Mouse (Mus musculus): ENCODE results near the gene Phpt1. TPM values are rescaled to one million over a fixed set of nuclear protein-coding genes. Genes with fewer than 3 reads are reported as not detected.

The Phpt1 gene
- polyA plus RNA-seq, 1 experiment from 2014 or later: 149 TPM

GRCm38 (mm10) chr2:25545996-25546810 is 28.8 kb downstream of the Phpt1 start:
- peaks cover 9% of the 10 kb centered on the region for H3K4me1 ChIP-seq (ENCODE audit: control insufficient read depth, insufficient read depth, low read length)
- H3K4me2 ChIP-seq (ENCODE audit: low read length): peak overlapping the region; percentile 86
- H3K36me3 ChIP-seq (ENCODE audit: control insufficient read depth, insufficient read depth, low read length): no peaks in the 10 kb centered on the region
- peak overlapping the region; percentile 66 for H3K4me3 ChIP-seq (ENCODE audit: low read depth, low read length)
- 8% methylated on average over 43 of the region's 43 CpGs for WGBS
- no peaks in the 10 kb centered on the region for H3K27me3 ChIP-seq (ENCODE audit: control insufficient read depth, insufficient read depth, low read depth, low read length)
- ATAC-seq: peak; percentile 73; the same call in 1 of the 2 replicates
- peak overlapping the region; percentile 75 for H3K9ac ChIP-seq (ENCODE audit: low read depth, low read length)
- H3K9me3 ChIP-seq (replicated peaks; ENCODE audit: control insufficient read depth, low read length, poor library complexity, severe bottlenecking): no peaks in the 10 kb centered on the region
- H3K27ac ChIP-seq (ENCODE audit: low read length): peak overlapping the region; percentile 50; the same call in 1 of the 2 replicates

DNA sequence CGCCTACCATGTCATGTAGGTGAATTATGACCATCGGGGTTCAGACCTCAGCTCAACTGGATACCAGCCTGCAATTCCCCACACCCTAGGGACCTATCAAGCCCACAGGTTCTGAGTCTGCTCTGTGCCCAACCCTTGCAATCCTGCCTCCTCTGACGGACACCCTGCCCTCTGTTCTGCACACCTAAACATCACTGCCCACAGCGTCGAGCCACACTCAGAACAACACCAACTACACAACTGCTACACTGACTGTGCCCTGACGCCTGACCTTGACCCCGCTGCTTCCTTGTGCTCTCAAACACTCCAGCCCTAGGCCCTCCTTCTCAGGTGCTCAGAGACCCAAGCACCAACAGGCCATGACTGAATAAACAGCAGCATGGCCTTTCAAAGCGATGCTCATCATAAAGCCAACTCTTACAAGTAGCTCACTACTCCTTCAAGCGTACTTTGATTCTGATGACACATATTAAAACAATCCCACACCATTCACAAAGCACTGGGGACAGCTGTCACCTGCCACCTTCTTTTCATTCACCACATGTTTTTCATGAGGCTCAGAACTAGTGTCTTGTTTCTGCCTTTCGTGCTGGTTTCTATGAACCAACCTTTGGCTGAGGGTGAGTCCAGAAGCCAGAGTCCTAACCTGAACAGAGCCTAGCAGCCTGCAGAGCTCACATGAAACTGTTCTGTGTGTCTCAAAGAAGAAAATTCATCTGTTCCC is 33.2 kb downstream of the Phpt1 start:
- Histone ChIP-seq H3K9me3 (replicated peaks; ENCODE audit: control insufficient read depth, low read length, poor library complexity, severe bottlenecking) (no peaks in the 10 kb centered on the region), H3K4me1 (ENCODE audit: control insufficient read depth, insufficient read depth, low read length) (peaks cover 6% of the 10 kb centered on the region), H3K4me3 (ENCODE audit: low read depth, low read length) (no peak overlapping the region), H3K4me2 (ENCODE audit: low read length) (no peak overlapping the region), H3K36me3 (ENCODE audit: control insufficient read depth, insufficient read depth, low read length) (no peaks in the 10 kb centered on the region), H3K9ac (ENCODE audit: low read depth, low read length) (no peak overlapping the region), H3K27me3 (ENCODE audit: control insufficient read depth, insufficient read depth, low read depth, low read length) (no peaks in the 10 kb centered on the region), H3K27ac (ENCODE audit: low read length) (no peak overlapping the region)
- ATAC-seq: no peak
- 93% methylated on average over 10 of the region's 10 CpGs for WGBS

GRCm38 (mm10) chr2:25540541-25540948 is 34.5 kb downstream of the Phpt1 start:
- Histone ChIP-seq H3K4me3 (ENCODE audit: low read depth, low read length) (no peak overlapping the region), H3K9ac (ENCODE audit: low read depth, low read length) (no peak overlapping the region), H3K4me1 (ENCODE audit: control insufficient read depth, insufficient read depth, low read length) (no peaks in the 10 kb centered on the region), H3K9me3 (replicated peaks; ENCODE audit: control insufficient read depth, low read length, poor library complexity, severe bottlenecking) (no peaks in the 10 kb centered on the region), H3K27ac (ENCODE audit: low read length) (no peak overlapping the region), H3K4me2 (ENCODE audit: low read length) (no peak overlapping the region), H3K27me3 (ENCODE audit: control insufficient read depth, insufficient read depth, low read depth, low read length) (no peaks in the 10 kb centered on the region), H3K36me3 (ENCODE audit: control insufficient read depth, insufficient read depth, low read length) (no peaks in the 10 kb centered on the region)
- no peak for ATAC-seq
- 93% methylated on average over 4 of the region's 4 CpGs for WGBS

DNA sequence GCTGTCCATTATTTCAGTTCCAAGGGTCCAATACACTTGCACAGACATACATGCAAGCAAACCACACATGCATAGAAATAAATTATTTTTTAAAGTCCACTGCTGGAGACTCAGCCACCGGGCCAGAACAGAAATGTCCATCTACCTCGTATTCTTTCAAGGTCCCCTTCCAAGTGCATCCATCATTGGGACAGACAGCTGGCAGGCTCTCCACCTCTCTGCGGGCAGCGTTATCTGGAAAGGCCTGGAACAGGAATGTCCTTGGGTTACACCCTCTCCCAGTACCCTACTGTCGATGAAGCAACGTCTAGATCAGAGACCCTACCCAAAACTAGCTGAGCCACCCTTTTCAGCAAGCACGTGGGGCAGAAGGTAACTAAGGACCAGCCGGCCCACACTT is 38.5 kb downstream of the Phpt1 start:
- no peaks in the 10 kb centered on the region for H3K4me1 ChIP-seq (ENCODE audit: control insufficient read depth, insufficient read depth, low read length)
- H3K9ac ChIP-seq (ENCODE audit: low read depth, low read length): no peak overlapping the region
- H3K4me3 ChIP-seq (ENCODE audit: low read depth, low read length): no peak overlapping the region
- ATAC-seq: no peak
- 95% methylated on average over 8 of the region's 8 CpGs for WGBS
- H3K27me3 ChIP-seq (ENCODE audit: control insufficient read depth, insufficient read depth, low read depth, low read length): no peaks in the 10 kb centered on the region
- no peaks in the 10 kb centered on the region for H3K9me3 ChIP-seq (replicated peaks; ENCODE audit: control insufficient read depth, low read length, poor library complexity, severe bottlenecking)
- H3K27ac ChIP-seq (ENCODE audit: low read length): no peak overlapping the region
- H3K36me3 ChIP-seq (ENCODE audit: control insufficient read depth, insufficient read depth, low read length): no peaks in the 10 kb centered on the region
- H3K4me2 ChIP-seq (ENCODE audit: low read length): no peak overlapping the region

DNA sequence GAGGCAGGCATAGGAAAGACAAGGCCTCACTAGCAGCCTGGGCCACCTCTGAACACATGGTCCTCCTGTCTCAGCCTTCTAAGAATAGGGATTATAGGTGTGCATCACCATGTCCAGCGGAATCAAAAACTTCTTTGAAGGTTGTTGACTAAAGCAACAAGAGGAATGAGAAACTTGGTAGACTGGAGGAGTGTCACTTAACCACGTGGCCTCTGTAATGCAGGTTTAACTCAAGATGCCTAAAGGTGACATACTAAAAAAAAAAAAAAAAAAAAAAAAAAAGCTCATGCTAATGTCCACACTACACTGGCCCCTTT is 40.2 kb downstream of the Phpt1 start:
- 100% methylated on average over 2 of the region's 2 CpGs for WGBS
- ATAC-seq: no peak

GRCm38 (mm10) chr2:25534178-25534865 is 40.7 kb downstream of the Phpt1 start:
- no peak overlapping the region for H3K9ac ChIP-seq (ENCODE audit: low read depth, low read length)
- no peak for ATAC-seq
- H3K9me3 ChIP-seq (replicated peaks; ENCODE audit: control insufficient read depth, low read length, poor library complexity, severe bottlenecking): no peaks in the 10 kb centered on the region
- no peak overlapping the region for H3K27ac ChIP-seq (ENCODE audit: low read length)
- no peak overlapping the region for H3K4me2 ChIP-seq (ENCODE audit: low read length)
- no peaks in the 10 kb centered on the region for H3K4me1 ChIP-seq (ENCODE audit: control insufficient read depth, insufficient read depth, low read length)
- 0 out of 2 replicates have a peak, but pooled peaks cover under 1% of the 10 kb centered on the region for H3K36me3 ChIP-seq (ENCODE audit: control insufficient read depth, insufficient read depth, low read length)
- WGBS: 91% methylated on average over 3 of the region's 3 CpGs
- no peaks in the 10 kb centered on the region for H3K27me3 ChIP-seq (ENCODE audit: control insufficient read depth, insufficient read depth, low read depth, low read length)
- no peak overlapping the region for H3K4me3 ChIP-seq (ENCODE audit: low read depth, low read length)

More for the DNA sequence above, 40.2 kb downstream of the Phpt1 start:
- Histone ChIP-seq H3K4me1 (ENCODE audit: control insufficient read depth, insufficient read depth, low read length) (no peaks in the 10 kb centered on the region), H3K4me2 (ENCODE audit: low read length) (no peak overlapping the region), H3K9ac (ENCODE audit: low read depth, low read length) (no peak overlapping the region), H3K27ac (ENCODE audit: low read length) (no peak overlapping the region), H3K4me3 (ENCODE audit: low read depth, low read length) (no peak overlapping the region), H3K27me3 (ENCODE audit: control insufficient read depth, insufficient read depth, low read depth, low read length) (no peaks in the 10 kb centered on the region), H3K9me3 (replicated peaks; ENCODE audit: control insufficient read depth, low read length, poor library complexity, severe bottlenecking) (no peaks in the 10 kb centered on the region), H3K36me3 (ENCODE audit: control insufficient read depth, insufficient read depth, low read length) (no peaks in the 10 kb centered on the region)

GRCm38 (mm10) chr2:25533707-25534106 is 41.3 kb downstream of the Phpt1 start:
- 100% methylated on average over 2 of the region's 2 CpGs for WGBS
- Histone ChIP-seq H3K9me3 (replicated peaks; ENCODE audit: control insufficient read depth, low read length, poor library complexity, severe bottlenecking) (no peaks in the 10 kb centered on the region), H3K4me3 (ENCODE audit: low read depth, low read length) (no peak overlapping the region), H3K36me3 (ENCODE audit: control insufficient read depth, insufficient read depth, low read length) (0 out of 2 replicates have a peak, but pooled peaks cover 5% of the 10 kb centered on the region), H3K9ac (ENCODE audit: low read depth, low read length) (no peak overlapping the region), H3K27ac (ENCODE audit: low read length) (no peak overlapping the region), H3K4me2 (ENCODE audit: low read length) (no peak overlapping the region), H3K4me1 (ENCODE audit: control insufficient read depth, insufficient read depth, low read length) (no peaks in the 10 kb centered on the region), H3K27me3 (ENCODE audit: control insufficient read depth, insufficient read depth, low read depth, low read length) (no peaks in the 10 kb centered on the region)
- ATAC-seq: no peak

DNA sequence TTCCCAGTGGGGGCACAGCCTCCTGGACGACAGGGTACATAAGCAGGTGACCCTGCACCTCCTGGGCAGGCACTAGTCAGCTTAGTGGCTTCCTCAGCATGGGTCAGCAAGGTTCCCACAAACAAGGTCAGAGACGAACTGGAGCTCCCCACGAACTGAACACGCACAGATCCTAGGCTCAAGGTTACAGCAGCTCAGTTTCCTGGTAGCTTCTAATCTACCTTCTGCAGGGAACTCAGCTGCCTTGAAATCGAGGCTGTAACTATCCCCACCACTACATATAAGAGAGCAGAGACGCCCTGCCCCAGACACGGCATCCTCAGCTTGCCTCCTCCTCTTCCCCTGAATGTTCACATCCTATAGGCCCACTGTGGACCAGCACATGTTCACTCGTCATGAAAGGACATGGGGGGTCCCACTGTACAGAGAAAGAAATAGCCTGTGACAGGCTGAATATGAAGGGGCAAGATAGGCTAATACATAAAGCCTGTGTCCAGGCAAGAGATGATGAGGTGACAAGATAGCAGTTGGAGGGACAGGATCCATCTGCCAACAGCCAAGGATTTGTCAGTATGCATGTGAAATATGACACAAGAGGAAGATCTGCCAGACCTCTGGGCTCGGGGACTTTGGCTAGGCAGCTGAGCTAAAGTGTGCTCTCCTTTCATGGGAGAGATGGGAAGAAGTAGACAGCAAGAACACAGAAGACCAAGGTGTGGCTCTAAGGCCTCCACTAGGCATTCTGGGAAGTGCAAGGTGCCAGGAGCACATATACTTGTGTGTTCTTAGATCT is 48.3 kb downstream of the Phpt1 start:
- Histone ChIP-seq H3K4me1 (ENCODE audit: control insufficient read depth, insufficient read depth, low read length) (no peaks in the 10 kb centered on the region), H3K9ac (ENCODE audit: low read depth, low read length) (no peak overlapping the region), H3K27ac (ENCODE audit: low read length) (no peak overlapping the region), H3K9me3 (replicated peaks; ENCODE audit: control insufficient read depth, low read length, poor library complexity, severe bottlenecking) (no peaks in the 10 kb centered on the region), H3K27me3 (ENCODE audit: control insufficient read depth, insufficient read depth, low read depth, low read length) (no peaks in the 10 kb centered on the region), H3K36me3 (ENCODE audit: control insufficient read depth, insufficient read depth, low read length) (peaks cover 30% of the 10 kb centered on the region), H3K4me2 (ENCODE audit: low read length) (no peak overlapping the region), H3K4me3 (ENCODE audit: low read depth, low read length) (no peak overlapping the region)
- 92% methylated on average over 9 of the region's 9 CpGs for WGBS
- ATAC-seq: no peak

All from midbrain, embryonic 16.5 days (tissue).